Mouse (Mus musculus): ENCODE results near the gene Gm13889. TPM values are rescaled to one million over a fixed set of nuclear protein-coding genes. Genes with fewer than 3 reads are reported as not detected.

The Gm13889 gene
- 1.9 and 2.4 TPM in 2 replicates for polyA plus RNA-seq (2016; fragmentation: Nextera tagmentation; extraction: Ambion mirVana)

DNA sequence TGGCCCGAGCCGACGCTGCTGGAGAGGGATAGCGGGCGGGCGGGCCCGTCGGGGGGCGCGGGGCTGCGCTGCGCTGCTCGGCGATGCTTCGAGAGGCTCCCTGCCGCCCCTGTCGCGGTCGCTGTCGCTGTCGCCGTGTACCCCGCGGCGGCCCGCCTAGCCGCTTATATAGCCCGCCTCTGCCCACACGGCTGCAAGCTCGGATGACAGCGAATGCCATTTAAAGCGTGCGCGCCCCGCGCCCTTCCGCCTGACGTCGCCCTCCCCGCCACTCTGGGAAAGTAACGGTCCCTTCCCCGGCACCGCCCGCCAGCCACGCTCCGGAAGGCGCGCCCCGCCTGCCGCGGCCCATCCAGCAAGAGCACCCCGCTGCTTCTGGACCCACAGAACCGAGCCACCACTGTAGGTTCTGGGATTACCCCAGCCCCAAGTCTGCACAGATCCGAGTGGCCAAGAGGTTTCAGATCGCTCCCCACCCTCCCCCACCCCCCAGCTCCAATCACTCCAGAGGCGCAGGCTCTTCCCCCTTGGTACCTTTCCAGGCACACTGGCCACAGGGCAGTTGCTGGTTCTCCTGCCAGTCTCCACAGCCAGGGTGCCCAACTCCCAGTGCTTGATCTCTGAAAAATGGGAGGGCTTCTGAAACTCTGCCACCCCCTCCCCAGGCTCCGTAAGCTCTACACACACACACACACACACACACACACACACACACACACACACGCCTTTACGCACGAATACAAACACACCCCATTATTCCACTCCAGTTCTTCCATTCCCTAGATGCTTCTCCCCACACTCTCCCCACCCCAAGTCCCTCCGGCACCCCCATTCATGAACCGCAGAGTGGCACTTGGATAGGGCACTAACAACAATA, at the start of gene Gm13889:
Gene Gm13889 (minus strand): TSS at position 294 of the 877 bp plus-strand sequence.
- Histone ChIP-seq H3K27me3 (replicated peaks; ENCODE audit: low read depth, poor library complexity, severe bottlenecking) (peaks cover 86% of the 10 kb centered on the region), H3K4me3 (peak within 1 kb of the TSS; percentile 68), H3K9me3 (no peaks in the 10 kb centered on the region), H3K27ac (replicated peaks) (peak within 1 kb of the TSS; percentile 73), H3K4me1 (peaks cover 31% of the 10 kb centered on the region), H3K36me3 (replicated peaks) (no peaks in the 10 kb centered on the region)
- peak; percentile 69 for DNase-seq (ENCODE audit: low spot score)
- 5% methylated on average over 59 of the region's 62 CpGs for WGBS

GRCm38 (mm10) chr2:94002331-94002730, 45.3 kb upstream of the Gm13889 start:
- no peaks in the 10 kb centered on the region for H3K27me3 ChIP-seq (replicated peaks; ENCODE audit: low read depth, poor library complexity, severe bottlenecking)
- WGBS: 7% methylated on average over 2 of the region's 2 CpGs
- H3K9me3 ChIP-seq: no peaks in the 10 kb centered on the region
- peaks cover 96% of the 10 kb centered on the region for H3K36me3 ChIP-seq (replicated peaks)
- no peak overlapping the region for H3K4me3 ChIP-seq
- DNase-seq (ENCODE audit: low spot score): peak; percentile 84
- H3K27ac ChIP-seq (replicated peaks): no peak overlapping the region
- no peaks in the 10 kb centered on the region for H3K4me1 ChIP-seq

GRCm38 (mm10) chr2:94001918-94002317, 44.9 kb upstream of the Gm13889 start:
- Histone ChIP-seq H3K9me3 (no peaks in the 10 kb centered on the region), H3K27me3 (replicated peaks; ENCODE audit: low read depth, poor library complexity, severe bottlenecking) (no peaks in the 10 kb centered on the region), H3K36me3 (replicated peaks) (peaks cover 97% of the 10 kb centered on the region), H3K4me3 (no peak overlapping the region), H3K27ac (replicated peaks) (no peak overlapping the region), H3K4me1 (no peaks in the 10 kb centered on the region)
- WGBS: 79% methylated on average over 4 of the region's 4 CpGs
- no peak for DNase-seq (ENCODE audit: low spot score)

GRCm38 (mm10) chr2:94001411-94001810, 44.4 kb upstream of the Gm13889 start:
- Histone ChIP-seq H3K27me3 (replicated peaks; ENCODE audit: low read depth, poor library complexity, severe bottlenecking) (no peaks in the 10 kb centered on the region), H3K9me3 (no peaks in the 10 kb centered on the region), H3K27ac (replicated peaks) (no peak overlapping the region), H3K36me3 (replicated peaks) (peaks cover 97% of the 10 kb centered on the region), H3K4me1 (no peaks in the 10 kb centered on the region), H3K4me3 (no peak overlapping the region)
- WGBS: 77% methylated on average over 6 of the region's 6 CpGs
- DNase-seq (ENCODE audit: low spot score): no peak

GRCm38 (mm10) chr2:93996254-93996653, 39.3 kb upstream of the Gm13889 start, which contains the start of gene Gm27027:
Gene Gm27027, minus strand, starts transcription at chr2:93996354.
- Histone ChIP-seq H3K4me1 (peaks cover 21% of the 10 kb centered on the region), H3K27me3 (replicated peaks; ENCODE audit: low read depth, poor library complexity, severe bottlenecking) (no peaks in the 10 kb centered on the region), H3K36me3 (replicated peaks) (peaks cover 89% of the 10 kb centered on the region), H3K9me3 (no peaks in the 10 kb centered on the region), H3K27ac (replicated peaks) (no peak within 1 kb of the TSS), H3K4me3 (no peak within 1 kb of the TSS)
- DNase-seq (ENCODE audit: low spot score): no peak
- 95% methylated on average over 6 of the region's 6 CpGs for WGBS

GRCm38 (mm10) chr2:93992810-93993209, 35.8 kb upstream of the Gm13889 start:
- H3K36me3 ChIP-seq (replicated peaks): peaks cover 91% of the 10 kb centered on the region
- no peak overlapping the region for H3K4me3 ChIP-seq
- DNase-seq (ENCODE audit: low spot score): no peak
- no peaks in the 10 kb centered on the region for H3K9me3 ChIP-seq
- H3K27me3 ChIP-seq (replicated peaks; ENCODE audit: low read depth, poor library complexity, severe bottlenecking): no peaks in the 10 kb centered on the region
- H3K27ac ChIP-seq (replicated peaks): peak overlapping the region; percentile 30; the same call in 1 of the 2 replicates
- 51% methylated on average over 3 of the region's 3 CpGs for WGBS
- H3K4me1 ChIP-seq: peaks cover 22% of the 10 kb centered on the region

DNA sequence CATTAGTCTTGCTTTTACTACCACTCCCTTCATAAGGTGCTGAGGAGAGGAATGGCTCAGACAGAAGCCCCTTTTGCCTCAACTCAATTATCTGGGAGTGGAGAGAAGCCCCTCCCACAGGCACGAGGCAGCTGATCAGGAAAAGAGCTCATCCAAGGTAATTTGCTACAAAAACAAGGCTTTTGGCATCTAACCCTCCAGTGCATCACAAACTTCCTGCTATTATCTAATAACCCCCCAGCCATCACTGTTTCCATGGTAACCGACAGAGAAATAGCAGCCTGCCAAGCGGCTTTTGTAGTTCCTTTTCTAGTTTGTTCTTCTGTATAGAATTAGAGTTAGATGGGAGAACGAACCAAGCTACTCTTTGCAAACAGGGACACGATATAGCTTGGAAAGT, 35.3 kb upstream of the Gm13889 start:
- Histone ChIP-seq H3K27me3 (replicated peaks; ENCODE audit: low read depth, poor library complexity, severe bottlenecking) (no peaks in the 10 kb centered on the region), H3K4me3 (no peak overlapping the region), H3K36me3 (replicated peaks) (peaks cover 92% of the 10 kb centered on the region), H3K4me1 (peaks cover 22% of the 10 kb centered on the region), H3K9me3 (no peaks in the 10 kb centered on the region), H3K27ac (replicated peaks) (no peak overlapping the region)
- 41% methylated on average over 5 of the region's 5 CpGs for WGBS
- DNase-seq (ENCODE audit: low spot score): peak; percentile 19

DNA sequence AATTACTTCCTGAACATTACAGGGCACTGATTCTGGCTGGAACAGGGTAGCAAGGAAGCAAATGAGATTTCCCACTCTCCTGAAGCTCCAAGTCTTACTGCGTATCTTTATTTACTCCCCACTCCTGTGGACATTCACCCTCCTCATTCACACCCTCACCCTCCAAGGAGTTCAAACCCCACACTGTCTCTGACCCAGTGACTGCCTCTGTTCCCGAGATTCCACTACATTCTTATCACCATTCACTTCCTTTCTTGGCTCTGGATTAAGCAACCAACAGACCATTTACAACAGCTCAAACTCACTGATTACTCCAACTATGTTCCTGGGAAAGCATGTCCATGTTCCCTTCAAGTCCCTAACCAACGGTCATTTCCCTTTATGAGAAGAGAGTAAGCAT, 34.3 kb upstream of the Gm13889 start:
- 75% methylated on average over 3 of the region's 3 CpGs for WGBS
- Histone ChIP-seq H3K4me3 (no peak overlapping the region), H3K27me3 (replicated peaks; ENCODE audit: low read depth, poor library complexity, severe bottlenecking) (no peaks in the 10 kb centered on the region), H3K27ac (replicated peaks) (no peak overlapping the region), H3K36me3 (replicated peaks) (peaks cover 92% of the 10 kb centered on the region), H3K9me3 (no peaks in the 10 kb centered on the region), H3K4me1 (peaks cover 22% of the 10 kb centered on the region)
- DNase-seq (ENCODE audit: low spot score): no peak

- Histone ChIP-seq H3K4me3 (no peak overlapping the region), H3K36me3 (replicated peaks) (peaks cover 88% of the 10 kb centered on the region), H3K4me1 (peaks cover 25% of the 10 kb centered on the region), H3K27me3 (replicated peaks; ENCODE audit: low read depth, poor library complexity, severe bottlenecking) (no peaks in the 10 kb centered on the region), H3K27ac (replicated peaks) (no peak overlapping the region), H3K9me3 (no peaks in the 10 kb centered on the region)
- DNase-seq (ENCODE audit: low spot score): no peak
- WGBS: 94% methylated on average over 2 of the region's 2 CpGs
Measured at GRCm38 (mm10) chr2:93988440-93988839, 31.4 kb upstream of the Gm13889 start.

DNA sequence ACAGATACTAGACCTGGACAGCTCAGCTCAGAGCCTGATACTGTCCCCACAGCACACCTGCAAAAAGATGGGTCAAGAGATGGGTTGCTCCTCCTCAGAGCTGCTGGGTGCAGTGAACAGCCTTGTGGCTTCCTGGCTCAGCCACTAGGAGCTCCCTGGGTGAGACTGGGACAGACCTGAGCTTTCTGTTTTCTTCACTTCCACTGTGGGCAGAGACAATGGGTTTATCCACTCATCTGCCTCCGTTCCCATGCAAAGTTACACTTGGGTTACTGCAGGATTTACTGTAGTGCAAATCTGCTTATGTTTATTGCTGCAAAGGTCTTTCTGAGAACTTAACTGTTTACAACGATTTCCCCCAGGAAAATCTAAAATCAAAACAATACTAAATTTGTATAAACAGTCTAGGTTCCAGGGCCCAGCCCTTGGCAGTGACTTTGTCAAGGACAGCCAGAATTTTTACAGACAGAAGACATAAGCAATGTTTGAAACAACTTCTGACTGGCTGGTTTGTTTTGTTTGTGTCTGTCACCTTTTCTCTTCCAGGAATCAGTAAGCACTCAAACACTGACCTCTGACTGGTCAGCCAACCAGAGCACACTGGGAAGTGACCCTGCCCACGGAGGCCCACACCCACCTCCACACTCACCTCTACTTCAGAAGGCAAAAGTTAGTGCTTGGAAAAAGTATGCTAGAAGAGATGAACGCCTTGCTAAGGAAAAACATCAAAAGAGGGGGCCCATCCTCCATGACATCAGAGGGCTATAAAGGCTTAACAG, 25.6 kb upstream of the Gm13889 start:
- Histone ChIP-seq H3K4me1 (peaks cover 4% of the 10 kb centered on the region; the same call in 1 of the 2 replicates), H3K27ac (replicated peaks) (no peak overlapping the region), H3K4me3 (no peak overlapping the region), H3K27me3 (replicated peaks; ENCODE audit: low read depth, poor library complexity, severe bottlenecking) (0 out of 2 replicates have a peak, but pooled peaks cover 2% of the 10 kb centered on the region), H3K36me3 (replicated peaks) (peaks cover 84% of the 10 kb centered on the region), H3K9me3 (no peaks in the 10 kb centered on the region)
- no peak for DNase-seq (ENCODE audit: low spot score)
- 82% methylated on average over 4 of the region's 4 CpGs for WGBS

GRCm38 (mm10) chr2:93979249-93980120, 22.5 kb upstream of the Gm13889 start:
- peaks cover 57% of the 10 kb centered on the region for H3K36me3 ChIP-seq (replicated peaks)
- H3K27ac ChIP-seq (replicated peaks): no peak overlapping the region
- 93% methylated on average over 7 of the region's 7 CpGs for WGBS
- no peaks in the 10 kb centered on the region for H3K9me3 ChIP-seq
- H3K27me3 ChIP-seq (replicated peaks; ENCODE audit: low read depth, poor library complexity, severe bottlenecking): peaks cover 9% of the 10 kb centered on the region; the same call in 1 of the 2 replicates
- DNase-seq (ENCODE audit: low spot score): no peak
- peaks cover 29% of the 10 kb centered on the region for H3K4me1 ChIP-seq
- no peak overlapping the region for H3K4me3 ChIP-seq

Data from embryonic facial prominence, embryonic 10.5 days (tissue).